In the genomic region with DNA sequence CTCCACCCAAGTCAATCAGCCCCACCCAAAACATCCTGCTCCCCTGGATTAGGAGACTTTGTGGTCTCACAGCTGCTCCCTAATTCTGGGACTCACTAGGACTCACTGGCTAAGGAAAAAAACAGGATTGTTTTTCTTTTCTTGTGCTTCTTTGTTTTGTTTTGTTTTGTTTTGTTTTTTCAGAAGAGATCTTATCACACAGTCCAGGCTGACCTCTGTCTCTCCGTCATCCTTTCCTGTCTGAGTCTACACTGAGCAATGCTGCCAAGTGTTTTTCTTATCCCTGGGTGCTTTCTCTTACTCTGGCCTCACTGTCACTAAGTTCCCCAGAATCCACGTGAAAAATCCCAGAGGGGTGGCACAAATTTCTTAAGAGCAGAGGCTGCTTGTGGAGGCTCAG, we compare ENCODE assay signal across 20 mouse cellular contexts.
DNase-seq lines count a peak whose midpoint lies in the region; ATAC-seq and TF ChIP-seq lines count a peak whose summit lies in the region.
"Had no signal": no experiment of that assay in that cellular context is flagged by ENCODE, and none has a peak within 500 bp of the region (broad histone marks: within the 10 kb centered on the region; RNA-seq: fewer than 3 reads in every experiment).

No protein-coding gene starts in this region.

- WGBS in lung, postnatal 0 days, result 21% methylated on average over 2 of the region's 2 CpGs
- WGBS in forebrain, embryonic 12.5 days, result 55% methylated on average over 2 of the region's 2 CpGs

- H3K4me1 ChIP-seq in lung, postnatal 0 days (ENCODE audit: insufficient read depth, low read depth, low read length), result no peaks in the 10 kb centered on the region
- no peaks in the 10 kb centered on the region for H3K4me1 ChIP-seq in forebrain, embryonic 12.5 days
- H3K4me1 ChIP-seq: heart, embryonic 10.5 days; heart, embryonic 15.5 days; hindbrain, embryonic 15.5 days had no signal

- H3ac ChIP-seq in myocyte (ENCODE audit: control insufficient read depth, insufficient read length), result no peak overlapping the region

- no peak overlapping the region for H3K4me2 ChIP-seq in lung, postnatal 0 days (replicated peaks; ENCODE audit: low read depth, low read length)
- H3K4me2 ChIP-seq in myocyte (ENCODE audit: low read depth), result peak overlapping the region; percentile 24
- no peak overlapping the region for H3K4me2 ChIP-seq in forebrain, embryonic 12.5 days
- H3K4me2 ChIP-seq: heart, embryonic 15.5 days; hindbrain, embryonic 15.5 days had no signal

- peak; percentile 66 for TF ChIP-seq EP300 in lung, postnatal 0 days (IDR thresholded peaks at IDR 0.05)

- H3K27ac ChIP-seq in lung, postnatal 0 days (ENCODE audit: low read length), result no peak overlapping the region
- no peak overlapping the region for H3K27ac ChIP-seq in forebrain, embryonic 12.5 days
- H3K27ac ChIP-seq: embryonic facial prominence, embryonic 10.5 days; heart, embryonic 10.5 days; heart, embryonic 15.5 days; hindbrain, embryonic 15.5 days had no signal

- H3K9me3 ChIP-seq in lung, postnatal 0 days (ENCODE audit: low read length), result no peaks in the 10 kb centered on the region
- no peaks in the 10 kb centered on the region for H3K9me3 ChIP-seq in forebrain, embryonic 12.5 days
- H3K9me3 ChIP-seq: embryonic facial prominence, embryonic 10.5 days; heart, embryonic 10.5 days; heart, embryonic 15.5 days; hindbrain, embryonic 15.5 days had no signal

- no peaks in the 10 kb centered on the region for H3K27me3 ChIP-seq in lung, postnatal 0 days (replicated peaks; ENCODE audit: insufficient read depth, low read length)
- H3K27me3 ChIP-seq in myocyte (ENCODE audit: control insufficient read depth, insufficient read depth, insufficient read length), result no peaks in the 10 kb centered on the region
- no peaks in the 10 kb centered on the region for H3K27me3 ChIP-seq in forebrain, embryonic 12.5 days
- H3K27me3 ChIP-seq: CH12.LX; heart, embryonic 15.5 days; hindbrain, embryonic 15.5 days had no signal

- TF ChIP-seq POLR2A in myocyte (IDR thresholded peaks at IDR 0.05; ENCODE audit: insufficient read length, low read depth), result no peak

- H3K9ac ChIP-seq in lung, postnatal 0 days (replicated peaks; ENCODE audit: low read depth), result no peak overlapping the region
- no peak overlapping the region for H3K9ac ChIP-seq in forebrain, embryonic 12.5 days
- H3K9ac ChIP-seq: heart, embryonic 15.5 days; hindbrain, embryonic 15.5 days had no signal

- no peaks in the 10 kb centered on the region for H3K36me3 ChIP-seq in lung, postnatal 0 days (ENCODE audit: insufficient read depth, low read length)
- H3K36me3 ChIP-seq in myocyte (ENCODE audit: control insufficient read depth, insufficient read depth), result no peaks in the 10 kb centered on the region
- H3K36me3 ChIP-seq in forebrain, embryonic 12.5 days (replicated peaks), result no peaks in the 10 kb centered on the region
- H3K36me3 ChIP-seq: embryonic facial prominence, embryonic 10.5 days; heart, embryonic 10.5 days; heart, embryonic 15.5 days; hindbrain, embryonic 15.5 days had no signal

- peak; percentile 77 for ATAC-seq in lung, postnatal 0 days
- no peak for ATAC-seq in forebrain, embryonic 12.5 days (ENCODE audit: low FRiP score)
- ATAC-seq: forebrain, embryonic 14.5 days had no signal

- no peaks in the 10 kb centered on the region for H3K79me2 ChIP-seq in myocyte (ENCODE audit: control insufficient read depth, insufficient read depth)

- H3K4me3 ChIP-seq in lung, postnatal 0 days (ENCODE audit: low read depth, low read length), result no peak overlapping the region
- H3K4me3 ChIP-seq in myocyte, result no peak overlapping the region
- H3K4me3 ChIP-seq in forebrain, embryonic 12.5 days (replicated peaks), result no peak overlapping the region
- H3K4me3 ChIP-seq: embryonic facial prominence, embryonic 10.5 days; heart, embryonic 10.5 days; heart, embryonic 15.5 days; hindbrain, embryonic 15.5 days had no signal

- DNase-seq in heart, adult 8-10 months (ENCODE audit: low spot score), result peak; percentile 1
- no peak for DNase-seq in heart, postnatal 4 days
- peak; percentile 46 for DNase-seq in lung, postnatal 0 days (ENCODE audit: low spot score)
- no peak for DNase-seq in lung, postnatal 14 days
- DNase-seq in ES-CJ7 (ENCODE audit: low read depth, low spot score), result peak; percentile 4
- DNase-seq: adrenal gland, postnatal 10 days; cerebellum, adult 11 months; cerebellum, adult 9-10 months; cerebellum, postnatal 25 days; gastrocnemius, postnatal 36 days; heart, adult 11 months; heart, postnatal 14 days had no signal

- TF ChIP-seq CTCF in lung, postnatal 0 days (IDR thresholded peaks at IDR 0.05), result no peak

TF ChIP-seq in myocyte, 11 proteins besides CTCF, POLR2A, EP300 and RAD21:
- TF ChIP-seq REST (IDR thresholded peaks at IDR 0.05; ENCODE audit: insufficient read depth, insufficient read length) (no peak), MAX (IDR thresholded peaks at IDR 0.05; ENCODE audit: low read depth) (no peak), MYOD1 (IDR thresholded peaks at IDR 0.05; ENCODE audit: control insufficient read depth in 1 of 3, insufficient read length in 2 of 3, low read depth in 2 of 3) (no peak), TCF12 (IDR thresholded peaks at IDR 0.05; ENCODE audit: insufficient read depth, poor library complexity, severe bottlenecking) (no peak), MYOG (IDR thresholded peaks at IDR 0.05; ENCODE audit: control insufficient read depth in 1 of 3, insufficient read depth in 1 of 3, insufficient read length in 2 of 3, low read depth in 2 of 3) (no peak), TCF3 (IDR thresholded peaks at IDR 0.05; ENCODE audit: insufficient read length, low read depth) (no peak), E2F4 (IDR thresholded peaks at IDR 0.05; ENCODE audit: insufficient read depth) (no peak), POLR2AphosphoS2 (IDR thresholded peaks at IDR 0.05; ENCODE audit: insufficient read length, low read depth) (no peak), CEBPB (IDR thresholded peaks at IDR 0.05; ENCODE audit: insufficient read depth, poor library complexity, severe bottlenecking) (no peak), USF1 (IDR thresholded peaks at IDR 0.05; ENCODE audit: low read depth) (no peak), SRF (IDR thresholded peaks at IDR 0.05; ENCODE audit: control insufficient read depth, insufficient read length, low read depth) (no peak)

Comparison
In these comparisons a context has a peak if more than half of its experiments do, and no peak if none do; other contexts are left out.
1. DNase-seq: peak in heart, adult 8-10 months (single experiment), lung, postnatal 0 days (single experiment) and ES-CJ7 (single experiment); none in heart, postnatal 4 days (single experiment) and lung, postnatal 14 days (single experiment).